Mouse (Mus musculus) bone marrow macrophage, adult 2 months (primary cell): ENCODE results near the gene Kctd15.

Source experiments
- CTCF ChIP-seq: IDR thresholded peaks from 2 replicates; pipeline ENCODE4 v1.5.1; 2012; ENCODE audit warnings: low read depth, mild to moderate bottlenecking, low read length, moderate library complexity
- POLR2A ChIP-seq: IDR thresholded peaks from 2 replicates; pipeline ENCODE4 v1.6.1; 2012; ENCODE audit warnings: mild to moderate bottlenecking, low read depth, low read length, borderline replicate concordance

DNA sequence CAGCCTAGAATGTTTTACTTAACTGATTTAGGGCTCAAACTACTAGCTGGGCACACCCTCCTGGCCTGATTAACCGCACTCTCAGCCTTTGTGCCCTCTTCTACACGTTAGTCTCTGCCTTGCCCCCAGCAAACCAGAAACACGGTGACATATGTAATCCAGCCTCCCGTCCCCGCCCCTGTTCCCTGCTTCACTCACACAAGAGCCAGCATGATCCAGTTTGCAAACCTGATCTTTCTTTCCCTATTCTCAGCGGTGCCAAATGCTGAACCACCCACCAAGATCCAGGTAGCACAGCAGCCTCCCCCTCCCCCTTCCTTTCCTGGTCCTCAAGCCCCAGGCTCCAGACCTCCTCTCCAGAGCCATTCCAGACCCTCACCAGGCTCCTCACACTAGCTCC, 13.2 kb downstream of the Kctd15 start:
- no peak for TF ChIP-seq CTCF
- TF ChIP-seq POLR2A = no peak
